Mouse (Mus musculus): ENCODE data around the gene Slc10a1. TPM values are rescaled to one million over a fixed set of nuclear protein-coding genes. Genes with fewer than 3 reads are reported as not detected.

Gene Slc10a1
- total RNA-seq, 2 experiments from 2014 or later = not detected

DNA sequence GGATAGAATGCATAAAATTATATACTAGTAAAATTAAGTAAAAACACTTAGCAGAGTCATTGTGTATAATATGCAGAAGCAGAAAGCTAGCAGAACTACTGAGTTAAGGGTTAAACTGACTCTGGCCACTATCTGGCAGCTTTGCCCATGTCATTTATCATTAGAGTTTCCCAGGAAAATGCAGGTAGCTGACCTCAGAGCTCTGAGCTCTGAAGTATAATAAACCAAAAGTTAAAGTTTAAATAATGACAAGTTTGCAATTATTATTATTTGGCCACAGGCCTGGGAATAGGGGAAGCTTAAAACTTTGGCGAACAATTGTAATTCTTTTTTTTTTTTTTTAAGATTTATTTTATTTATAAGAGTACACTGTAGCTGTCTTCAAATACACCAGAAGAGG is 35.6 kb downstream of the Slc10a1 start:
- no peak for DNase-seq (ENCODE audit: low spot score in 2 of 2)
- intact Hi-C loops (cut with DNase I) = no loop called here

- intact Hi-C loops (cut with DNase I) = no loop called here
- DNase-seq (ENCODE audit: low spot score in 2 of 2) = no peak
These were observed 36.9 kb downstream of the Slc10a1 start for GRCm38 (mm10) chr12:80931402-80932140.

GRCm38 (mm10) chr12:80930141-80930540 is 38.4 kb downstream of the Slc10a1 start:
- intact Hi-C loops (cut with DNase I) = no loop called here
- no peak for DNase-seq (ENCODE audit: low spot score in 2 of 2)

DNA sequence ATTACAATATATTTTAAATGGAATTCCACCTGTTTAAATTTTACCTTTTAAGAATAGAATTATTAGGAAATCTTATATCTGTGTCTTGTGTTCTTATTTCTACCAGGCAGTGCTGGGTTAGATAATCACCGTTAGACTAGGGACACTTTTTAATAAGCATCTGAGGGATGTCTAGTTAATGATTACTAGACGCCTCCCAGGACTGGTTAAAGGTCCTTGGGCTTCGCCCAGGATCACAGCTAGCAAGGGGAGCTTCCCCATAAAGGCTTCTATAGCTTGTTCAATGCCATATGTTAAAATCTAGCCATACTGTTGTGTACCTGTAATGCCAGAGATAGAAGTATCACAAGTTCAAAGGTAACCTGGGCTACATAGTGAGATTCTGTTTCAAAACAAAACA is 39.6 kb downstream of the Slc10a1 start:
- no peak for DNase-seq (ENCODE audit: low spot score in 2 of 2)

DNA sequence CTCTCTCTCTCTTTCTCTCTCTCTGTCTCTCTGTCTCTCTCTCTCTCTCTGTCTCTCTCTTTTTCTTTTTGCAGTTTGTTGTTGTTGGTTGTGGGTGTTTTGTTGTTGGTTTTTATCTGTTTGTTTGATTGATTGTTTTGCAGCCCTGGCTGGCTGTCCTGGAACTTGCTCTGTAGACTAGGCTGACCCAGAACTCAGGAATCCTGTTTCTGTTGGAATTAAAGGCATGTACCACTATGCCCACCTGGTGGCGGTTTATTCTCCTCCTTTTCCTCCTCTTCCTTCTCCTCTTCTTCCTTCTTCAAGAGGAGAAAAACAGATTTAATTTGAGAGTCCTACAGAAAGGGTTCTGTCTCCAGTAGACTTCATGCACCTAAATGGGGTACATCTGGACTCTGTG is 41.0 kb downstream of the Slc10a1 start:
- intact Hi-C loops (cut with DNase I) = no loop called here
- no peak for DNase-seq (ENCODE audit: low spot score in 2 of 2)

More for the DNA sequence above, 39.6 kb downstream of the Slc10a1 start:
- intact Hi-C loops (cut with DNase I) = no loop called here

- DNase-seq (ENCODE audit: low spot score in 2 of 2) = no peak
- intact Hi-C loops (cut with DNase I) = no loop called here
These were observed 42.0 kb downstream of the Slc10a1 start for GRCm38 (mm10) chr12:80926550-80926949.

DNA sequence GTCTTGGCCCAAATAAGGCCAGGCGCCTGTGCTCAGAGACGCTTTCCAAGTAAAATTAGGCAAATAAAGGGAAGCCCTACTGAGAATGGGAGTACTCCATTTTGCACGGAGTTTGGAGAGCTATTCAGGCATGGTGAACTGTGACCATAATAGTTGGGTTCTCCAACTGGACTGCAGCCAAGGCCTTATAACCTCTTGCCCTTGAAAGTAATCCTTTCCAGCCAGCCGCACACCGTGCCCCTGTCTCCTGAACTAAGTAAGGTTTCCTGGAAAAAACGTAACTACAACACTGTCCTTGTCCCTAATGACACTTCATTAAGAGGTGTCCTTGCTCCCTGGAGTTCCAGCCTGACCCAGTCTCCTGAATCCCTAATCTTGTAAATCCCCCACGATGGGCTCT is 42.6 kb downstream of the Slc10a1 start:
- DNase-seq (ENCODE audit: low spot score in 2 of 2) = no peak
- intact Hi-C loops (cut with DNase I) = no loop called here

- no peak for DNase-seq (ENCODE audit: low spot score in 2 of 2)
- intact Hi-C loops (cut with DNase I) = no loop called here
These were observed 44.3 kb downstream of the Slc10a1 start for GRCm38 (mm10) chr12:80924205-80924604.

GRCm38 (mm10) chr12:80923602-80924001 is 44.9 kb downstream of the Slc10a1 start:
- no peak for DNase-seq (ENCODE audit: low spot score in 2 of 2)
- intact Hi-C loops (cut with DNase I) = no loop called here

GRCm38 (mm10) chr12:80922869-80923268 is 45.6 kb downstream of the Slc10a1 start:
- intact Hi-C loops (cut with DNase I) = no loop called here
- DNase-seq (ENCODE audit: low spot score in 2 of 2) = no peak

GRCm38 (mm10) chr12:80921301-80921700 is 47.2 kb downstream of the Slc10a1 start:
- intact Hi-C loops (cut with DNase I) = no loop called here

GRCm38 (mm10) chr12:80917764-80918163 is 50.7 kb downstream of the Slc10a1 start:
- intact Hi-C loops (cut with DNase I) = no loop called here

More at GRCm38 (mm10) chr12:80921301-80921700, 47.2 kb downstream of the Slc10a1 start:
- DNase-seq (ENCODE audit: low spot score in 2 of 2) = no peak

DNA sequence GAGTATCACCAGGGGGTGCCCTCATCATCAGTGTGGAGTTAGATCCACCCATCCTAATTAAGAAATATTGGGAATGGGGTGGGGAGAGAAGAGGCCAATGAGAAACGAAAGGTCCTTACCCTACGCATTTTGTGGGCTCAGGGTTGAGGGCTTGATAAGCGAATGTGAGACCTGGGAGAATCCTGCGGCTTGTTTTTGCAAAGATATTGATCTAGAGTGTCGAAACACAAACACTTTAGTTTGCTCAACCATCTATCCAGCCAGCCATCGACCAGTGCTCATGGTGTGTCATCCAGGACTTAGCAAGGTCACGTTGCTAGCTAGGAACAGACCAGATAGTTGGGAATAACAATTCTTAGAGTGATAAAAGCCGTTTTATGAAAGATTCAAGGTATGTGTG is 58.9 kb downstream of the Slc10a1 start:
- no peak for DNase-seq (ENCODE audit: low spot score in 2 of 2)
- intact Hi-C loops (cut with DNase I) = no loop called here

More at GRCm38 (mm10) chr12:80917764-80918163, 50.7 kb downstream of the Slc10a1 start:
- no peak for DNase-seq (ENCODE audit: low spot score in 2 of 2)

Other genes with a start within 250 kb of the Slc10a1 start
- 10 to 100 TPM; 14.5 to 15.7 TPM for gene Ccdc177, start 208.0 kb downstream of the Slc10a1 start, total RNA-seq (2021)
- 10 to 100 TPM; 31.6 to 40.0 TPM for gene Susd6, start 178.2 kb downstream of the Slc10a1 start, total RNA-seq (2021)
- gene Srsf5, start 23.2 kb downstream of the Slc10a1 start, total RNA-seq (2021) = 100 to 1,000 TPM; 256 to 346 TPM
- 1 to 10 TPM; 7.1 to 9.1 TPM for gene Smoc1, start 58.1 kb upstream of the Slc10a1 start, total RNA-seq (2021)